Mouse (Mus musculus) lung, embryonic 16.5 days (tissue): ENCODE measurements around the gene Cdk13. TPM values are rescaled to one million over a fixed set of nuclear protein-coding genes. Genes with fewer than 3 reads are reported as not detected.

Experiments used
- ATAC-seq: fragments of 200-750 bp; cut with Nextera tagmentation; 2 replicates; pipeline ENCODE4 v1.8.0; 2017; ENCODE audit warnings: low read depth, mild to moderate bottlenecking, moderate library complexity
- H3K27ac ChIP-seq: fragments of 300-500 bp; sonication (generic); 2 replicates; pipeline ENCODE4 v1.5.1; 2014; ENCODE audit warnings: mild to moderate bottlenecking, control low read depth, low read length
- H3K27me3 ChIP-seq: fragments of 300-500 bp; sonication (generic); 2 replicates; pipeline ENCODE4 v1.6.1; 2014; ENCODE audit warnings: low read depth, low read length, mixed read lengths; ENCODE audit not compliant: control insufficient read depth, insufficient read depth
- H3K36me3 ChIP-seq: fragments of 300-500 bp; sonication (generic); 2 replicates; pipeline ENCODE4 v1.6.1; 2014; ENCODE audit warnings: low read length; ENCODE audit not compliant: control insufficient read depth, insufficient read depth
- H3K4me1 ChIP-seq: fragments of 300-500 bp; sonication (generic); replicated peaks from 2 replicates; pipeline ENCODE4 v1.6.1; 2014; ENCODE audit warnings: low read length, mixed read lengths; ENCODE audit not compliant: control insufficient read depth, insufficient read depth
- H3K4me2 ChIP-seq: fragments of 300-500 bp; sonication (generic); 2 replicates; pipeline ENCODE4 v1.6.1; 2014; ENCODE audit warnings: low read depth, low read length, control low read depth
- H3K4me3 ChIP-seq: fragments of 300-500 bp; sonication (generic); 2 replicates; pipeline ENCODE4 v1.5.1; 2014; ENCODE audit warnings: mild to moderate bottlenecking, low read length, control low read depth
- H3K9ac ChIP-seq: fragments of 300-500 bp; sonication (generic); 2 replicates; pipeline ENCODE4 v1.6.1; 2014; ENCODE audit warnings: low read length, control low read depth
- H3K9me3 ChIP-seq: fragments of 300-500 bp; sonication (generic); 2 replicates; pipeline ENCODE4 v1.6.1; 2016; ENCODE audit warnings: low read length; ENCODE audit not compliant: control insufficient read depth
- WGBS: fragments of 180-500 bp; shearing (Covaris S2); extraction: QIAGEN DNeasy Blood & Tissue Kit; methylation state at CpG from one replicate; pipeline ENCODE4 v1.1.7; 2014; 5-methylcytosine and 5-hydroxymethylcytosine counted together
- polyA plus RNA-seq: library from polyadenylated mRNA; unstranded; fragments of >200 nt; fragmentation: Nextera tagmentation; extraction: Ambion mirVana; gene quantifications from 2 replicates; pipeline ENCODE4 v1.2.1, GENCODE M21; 2015

The Cdk13 gene
- 11.9 and 12.4 TPM in 2 replicates for polyA plus RNA-seq

DNA sequence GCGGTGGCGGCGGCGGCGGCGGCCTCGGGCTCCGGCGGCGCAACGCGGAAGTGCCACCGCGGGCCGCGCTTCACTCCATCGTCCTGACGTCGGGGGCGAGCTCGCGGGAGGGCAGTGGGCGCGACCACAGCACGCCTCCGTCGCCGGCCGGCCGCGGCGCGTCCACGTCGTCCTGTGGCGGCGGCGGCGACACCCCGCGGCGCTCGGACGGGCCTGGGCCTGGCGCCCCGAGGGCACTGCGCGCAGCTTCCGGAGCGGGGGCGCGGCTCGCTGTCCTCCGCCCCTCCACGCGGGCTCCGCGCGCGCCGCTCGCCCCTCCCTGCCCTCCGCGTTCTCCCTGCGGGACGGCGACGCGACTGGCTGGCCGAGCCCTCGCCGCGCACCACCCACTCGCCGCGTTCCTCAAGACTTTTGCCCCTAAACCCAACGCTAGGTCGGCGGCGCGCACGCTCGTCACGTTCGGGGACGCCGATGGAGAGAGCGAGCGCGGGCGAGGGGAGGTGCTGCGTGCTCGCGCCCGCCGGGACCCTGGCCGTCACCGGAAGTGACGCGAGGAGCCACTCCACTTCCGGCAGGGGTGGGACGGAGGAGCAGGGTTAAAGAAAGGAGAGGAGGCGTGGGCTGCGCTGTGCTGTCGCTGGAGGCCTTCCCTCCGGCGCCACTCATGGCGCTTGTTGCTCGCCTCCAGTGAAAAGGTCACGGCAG is at the start of gene Cdk13:
Gene Cdk13, minus strand, starts transcription at position 189 of the 705 bp plus-strand sequence.
- Histone ChIP-seq H3K27me3 (no peaks in the 10 kb centered on the region), H3K4me1 (peaks cover 4% of the 10 kb centered on the region), H3K36me3 (no peaks in the 10 kb centered on the region), H3K4me2 (peak within 1 kb of the TSS; percentile 76), H3K9ac (peak within 1 kb of the TSS; percentile 98), H3K9me3 (no peaks in the 10 kb centered on the region), H3K27ac (peak within 1 kb of the TSS; percentile 98), H3K4me3 (peak within 1 kb of the TSS; percentile 100)
- ATAC-seq: peak; percentile 95
- WGBS: under 1% methylated on average over 47 of the region's 110 CpGs

DNA sequence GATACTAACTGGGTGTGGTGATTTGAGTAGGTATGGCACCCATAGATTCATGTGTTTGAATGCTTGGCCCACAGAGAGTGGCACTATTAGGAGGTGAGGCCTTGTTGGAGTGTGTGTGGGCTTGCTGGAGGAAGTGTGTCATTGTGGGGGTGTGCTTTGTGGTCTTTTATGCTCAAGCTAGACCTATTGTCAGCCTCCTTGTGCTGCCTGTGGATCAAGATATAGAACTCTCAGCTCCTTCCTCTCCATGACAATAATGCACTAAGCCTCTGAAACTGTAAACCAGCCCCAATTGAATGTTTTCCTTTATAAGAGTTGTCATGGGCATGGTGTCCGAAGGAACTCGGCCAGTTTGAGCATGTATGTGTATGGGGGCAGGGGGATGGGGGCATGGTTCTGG is 38.4 kb upstream of the Cdk13 start:
- Histone ChIP-seq H3K9ac (no peak overlapping the region), H3K4me3 (no peak overlapping the region), H3K4me2 (no peak overlapping the region), H3K36me3 (no peaks in the 10 kb centered on the region), H3K27ac (no peak overlapping the region), H3K4me1 (no peaks in the 10 kb centered on the region), H3K9me3 (no peaks in the 10 kb centered on the region), H3K27me3 (no peaks in the 10 kb centered on the region)
- 82% methylated on average over 2 of the region's 2 CpGs for WGBS
- ATAC-seq: no peak

DNA sequence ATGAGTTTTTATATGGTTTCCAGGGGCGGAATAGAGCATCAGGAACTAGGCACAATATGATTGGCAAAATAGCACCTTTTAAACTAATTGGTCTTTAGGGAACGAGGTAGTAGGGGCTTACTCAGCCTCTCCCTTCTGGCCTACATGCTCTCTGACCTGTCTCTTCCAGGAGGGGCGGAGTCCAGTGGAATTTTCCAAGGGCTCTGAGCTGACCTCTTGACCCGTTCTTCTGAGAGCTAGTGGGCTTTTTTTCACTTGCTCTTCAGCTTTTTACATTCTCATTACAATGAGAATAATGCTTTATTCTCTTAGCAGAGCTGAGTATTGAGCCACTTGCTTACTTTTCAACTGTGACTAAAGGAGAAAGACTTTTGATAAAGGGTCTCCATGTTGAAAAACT is 37.9 kb upstream of the Cdk13 start:
- Histone ChIP-seq H3K36me3 (no peaks in the 10 kb centered on the region), H3K4me2 (no peak overlapping the region), H3K4me1 (no peaks in the 10 kb centered on the region), H3K27ac (no peak overlapping the region), H3K27me3 (no peaks in the 10 kb centered on the region), H3K9me3 (no peaks in the 10 kb centered on the region), H3K9ac (no peak overlapping the region), H3K4me3 (no peak overlapping the region)
- 54% methylated on average over 4 of the region's 4 CpGs for WGBS
- ATAC-seq: no peak

DNA sequence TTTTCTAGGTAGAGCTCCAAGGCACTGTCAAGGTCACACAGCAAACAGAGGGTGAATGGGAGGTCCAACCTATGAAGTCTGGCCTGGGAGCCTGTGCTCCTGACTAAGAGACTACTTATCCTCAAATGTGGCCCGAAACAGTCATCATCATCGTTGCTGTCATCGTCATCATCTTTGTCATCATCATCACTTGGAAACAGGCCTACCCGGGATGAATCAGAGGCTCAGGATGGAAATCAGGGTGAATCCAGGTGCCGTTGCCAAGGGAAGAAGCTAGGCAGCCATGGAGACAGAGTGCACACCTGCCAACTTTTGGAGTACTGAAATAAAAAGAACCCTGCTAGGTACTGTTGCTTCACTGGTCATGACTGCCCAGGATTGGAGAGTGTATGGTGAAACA is 34.2 kb upstream of the Cdk13 start:
- Histone ChIP-seq H3K36me3 (no peaks in the 10 kb centered on the region), H3K9me3 (no peaks in the 10 kb centered on the region), H3K4me2 (no peak overlapping the region), H3K27ac (no peak overlapping the region), H3K4me1 (no peaks in the 10 kb centered on the region), H3K9ac (no peak overlapping the region), H3K4me3 (no peak overlapping the region), H3K27me3 (no peaks in the 10 kb centered on the region)
- WGBS: 90% methylated on average over 5 of the region's 5 CpGs
- no peak for ATAC-seq

DNA sequence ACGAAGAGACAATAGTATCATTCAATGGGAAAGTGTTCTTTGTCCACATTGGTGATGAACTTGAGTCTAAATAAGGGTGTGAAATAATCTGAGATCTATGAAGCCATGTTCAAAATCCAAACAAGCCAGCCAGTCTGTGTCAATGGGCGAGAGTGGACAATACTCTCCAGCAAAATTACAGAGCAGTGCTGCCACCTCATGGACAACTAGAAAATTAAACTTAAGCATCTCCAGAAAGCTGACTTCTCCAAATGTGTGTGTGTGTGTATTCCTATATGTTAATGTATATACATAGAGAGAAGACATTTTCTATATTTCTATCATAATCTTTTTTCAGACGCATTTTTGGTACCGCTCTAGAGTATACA is 33.6 kb upstream of the Cdk13 start:
- Histone ChIP-seq H3K9me3 (no peaks in the 10 kb centered on the region), H3K4me3 (no peak overlapping the region), H3K9ac (no peak overlapping the region), H3K27me3 (no peaks in the 10 kb centered on the region), H3K36me3 (no peaks in the 10 kb centered on the region), H3K4me1 (no peaks in the 10 kb centered on the region), H3K4me2 (no peak overlapping the region), H3K27ac (no peak overlapping the region)
- ATAC-seq: peak; percentile 64
- WGBS: 28% methylated on average over 4 of the region's 4 CpGs

DNA sequence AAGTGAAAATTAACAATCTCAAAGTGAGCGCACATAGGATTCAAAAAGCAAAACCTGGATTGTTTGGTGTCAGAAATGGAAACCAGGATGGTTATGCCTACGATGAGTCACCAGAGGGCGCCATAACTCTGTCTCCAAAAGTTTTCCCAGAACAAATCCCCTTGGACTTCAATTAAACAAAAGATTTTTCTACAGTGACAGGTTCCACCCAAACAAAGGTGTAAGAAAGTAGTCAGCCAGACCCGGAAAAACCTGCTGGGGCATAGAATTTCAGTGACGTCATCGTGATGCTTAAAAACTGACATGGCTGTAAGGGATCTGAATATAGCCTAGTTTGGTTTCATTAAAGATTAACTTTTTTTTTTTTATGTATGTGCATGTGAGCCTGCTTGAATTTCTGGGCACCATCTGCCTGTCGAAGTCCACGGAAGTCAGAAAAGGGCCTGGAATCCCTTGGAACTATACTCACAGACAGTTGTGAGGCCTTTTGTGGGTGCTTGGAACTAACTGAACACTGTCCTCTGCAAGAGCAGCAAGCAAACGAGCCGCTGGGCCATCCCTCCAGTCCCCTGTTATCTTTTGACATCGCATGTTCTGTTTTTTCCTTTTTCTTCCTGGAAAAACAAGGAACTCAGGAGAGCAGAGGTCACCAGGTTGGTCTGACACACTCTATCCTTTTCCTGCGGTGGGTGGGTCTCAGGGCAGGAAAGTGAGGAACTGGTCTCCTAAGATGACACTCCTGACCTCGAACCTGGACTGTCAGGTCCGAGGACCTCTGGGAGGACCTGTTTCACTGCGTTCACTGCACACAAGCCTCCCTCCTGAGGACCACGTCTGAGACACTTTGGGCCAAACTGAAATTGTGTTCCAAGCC is 33.0 kb upstream of the Cdk13 start:
- Histone ChIP-seq H3K27me3 (no peaks in the 10 kb centered on the region), H3K4me1 (no peaks in the 10 kb centered on the region), H3K4me3 (no peak overlapping the region), H3K27ac (no peak overlapping the region), H3K36me3 (no peaks in the 10 kb centered on the region), H3K4me2 (no peak overlapping the region), H3K9me3 (no peaks in the 10 kb centered on the region), H3K9ac (no peak overlapping the region)
- 35% methylated on average over 16 of the region's 16 CpGs for WGBS
- ATAC-seq: peak; percentile 56

DNA sequence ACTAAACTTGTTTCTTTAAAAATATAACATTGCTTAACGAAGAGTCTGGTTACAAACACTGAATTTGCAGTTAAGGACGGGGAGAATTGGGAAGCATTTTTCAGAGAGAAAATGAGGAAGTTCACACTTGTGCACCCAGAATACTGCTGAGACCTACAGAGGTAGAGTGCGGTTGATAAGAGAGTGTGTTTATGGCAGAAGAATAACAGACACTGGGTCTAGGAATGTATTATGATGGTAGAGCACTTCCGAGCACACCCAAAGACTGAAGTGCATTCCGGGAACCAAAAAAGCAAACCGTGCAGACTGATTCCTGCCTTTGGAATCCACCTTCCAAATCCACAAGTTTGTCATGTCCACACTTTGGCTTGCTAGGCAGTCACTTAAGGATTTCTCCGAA is 31.9 kb upstream of the Cdk13 start:
- Histone ChIP-seq H3K4me3 (no peak overlapping the region), H3K27ac (no peak overlapping the region), H3K9me3 (no peaks in the 10 kb centered on the region), H3K27me3 (no peaks in the 10 kb centered on the region), H3K36me3 (no peaks in the 10 kb centered on the region), H3K4me1 (no peaks in the 10 kb centered on the region), H3K9ac (no peak overlapping the region), H3K4me2 (no peak overlapping the region)
- ATAC-seq: no peak
- 65% methylated on average over 7 of the region's 7 CpGs for WGBS

DNA sequence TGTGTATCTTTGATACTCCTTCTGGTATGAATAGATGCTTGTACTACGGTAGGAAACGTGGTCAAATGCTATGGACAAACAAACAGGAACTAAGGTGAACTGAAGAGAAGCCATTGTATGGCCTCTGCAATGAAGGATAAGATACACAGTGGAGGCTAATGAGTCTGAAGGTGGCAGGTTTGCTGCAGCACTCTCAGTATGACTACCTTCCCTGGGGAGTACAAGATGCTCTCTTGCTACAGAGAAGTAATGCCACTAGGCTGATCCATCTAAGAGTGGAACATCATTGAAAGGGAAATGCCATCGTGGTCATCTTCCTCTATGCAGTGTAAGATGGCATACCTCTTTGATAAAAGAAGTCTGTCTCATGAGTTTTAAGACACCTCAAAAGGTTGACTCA is 28.0 kb upstream of the Cdk13 start:
- no peaks in the 10 kb centered on the region for H3K27me3 ChIP-seq
- no peaks in the 10 kb centered on the region for H3K9me3 ChIP-seq
- H3K4me3 ChIP-seq: no peak overlapping the region
- H3K36me3 ChIP-seq: no peaks in the 10 kb centered on the region
- no peak overlapping the region for H3K4me2 ChIP-seq
- 68% methylated on average over 3 of the region's 3 CpGs for WGBS
- no peak overlapping the region for H3K9ac ChIP-seq
- ATAC-seq: no peak
- no peaks in the 10 kb centered on the region for H3K4me1 ChIP-seq
- H3K27ac ChIP-seq: no peak overlapping the region

DNA sequence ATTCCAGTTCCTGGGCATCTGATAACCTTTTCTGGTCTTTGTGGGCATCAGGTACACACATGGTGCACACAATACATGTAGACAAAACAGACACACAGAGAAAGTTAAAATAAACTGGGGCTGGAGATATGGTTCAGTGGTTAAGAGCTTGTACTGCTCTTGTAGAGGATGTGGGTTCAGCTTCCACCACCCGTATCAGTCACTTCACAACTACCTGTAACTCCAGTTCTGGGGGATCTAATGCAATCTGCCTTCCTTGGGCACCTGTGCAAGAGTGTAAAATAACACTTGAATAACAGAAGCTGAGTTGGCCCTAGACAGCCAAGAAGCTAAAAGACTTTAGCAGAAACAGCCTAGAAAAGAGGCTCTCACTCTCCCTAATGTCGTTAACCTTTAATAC is 12.3 kb upstream of the Cdk13 start:
- WGBS: 74% methylated on average over 2 of the region's 2 CpGs
- H3K27ac ChIP-seq: no peak overlapping the region
- H3K4me3 ChIP-seq: no peak overlapping the region
- H3K9ac ChIP-seq: no peak overlapping the region
- H3K4me2 ChIP-seq: no peak overlapping the region
- no peaks in the 10 kb centered on the region for H3K4me1 ChIP-seq
- no peak for ATAC-seq
- no peaks in the 10 kb centered on the region for H3K9me3 ChIP-seq
- H3K36me3 ChIP-seq: no peaks in the 10 kb centered on the region
- no peaks in the 10 kb centered on the region for H3K27me3 ChIP-seq
